Mouse (Mus musculus): Measurements from ENCODE around the gene Celf2. TPM values are rescaled to one million over a fixed set of nuclear protein-coding genes. Genes with fewer than 3 reads are reported as not detected.

The Celf2 gene
- polyA plus RNA-seq, 1 experiment = 68.7 TPM

DNA sequence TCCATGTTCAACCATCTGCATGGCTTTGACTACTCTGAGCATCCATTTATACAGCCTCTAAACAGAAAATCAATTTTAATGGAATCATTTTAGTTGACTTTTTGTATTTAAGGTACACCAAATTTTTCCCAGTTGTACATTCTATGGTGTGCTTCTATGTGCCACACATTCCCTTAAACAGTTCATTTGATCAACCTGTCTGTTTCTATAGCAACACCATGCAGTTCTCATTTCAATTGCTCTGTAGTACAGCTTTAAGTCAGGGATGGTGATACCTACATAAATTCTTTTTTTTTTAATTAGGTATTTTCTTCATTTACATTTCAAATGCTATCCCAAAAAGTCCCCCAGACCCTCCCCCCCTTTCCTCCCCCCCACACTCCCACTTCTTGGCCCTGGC lies 831.9 kb downstream of the Celf2 start:
- Histone ChIP-seq H3K4me1 (ENCODE audit: control insufficient read depth, insufficient read depth, low read length) (no peaks in the 10 kb centered on the region), H3K4me3 (replicated peaks; ENCODE audit: insufficient read depth, low read depth, low read length) (no peak overlapping the region), H3K27ac (ENCODE audit: insufficient read depth, low read length) (no peak overlapping the region), H3K27me3 (ENCODE audit: control insufficient read depth, insufficient read depth, low read length) (no peaks in the 10 kb centered on the region)
- TF ChIP-seq POLR2A (IDR thresholded peaks at IDR 0.05; ENCODE audit: borderline replicate concordance, insufficient read depth, low read length) (no peak), CTCF (IDR thresholded peaks at IDR 0.05; ENCODE audit: borderline replicate concordance, insufficient read depth, low read depth, low read length) (no peak)
- no peak for DNase-seq

DNA sequence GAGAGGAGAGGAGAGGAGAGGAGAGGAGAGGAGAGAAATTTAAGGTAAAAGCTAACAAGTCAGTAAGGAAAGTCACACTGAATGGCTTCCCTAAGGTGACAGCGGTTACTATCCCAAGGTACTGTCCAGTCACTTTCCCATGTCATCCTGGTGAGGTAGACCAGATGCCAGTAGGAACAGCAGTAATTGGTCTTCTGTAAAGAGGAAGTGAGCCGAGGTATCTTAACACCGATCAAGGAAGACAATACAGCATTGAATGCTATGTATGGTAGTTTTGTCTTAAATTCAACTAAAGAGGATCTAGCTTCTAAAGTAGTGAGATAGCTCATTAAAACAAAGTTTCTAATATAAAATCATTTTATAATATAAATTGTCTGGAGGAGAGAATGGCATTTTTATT lies 835.0 kb downstream of the Celf2 start:
- TF ChIP-seq CTCF (IDR thresholded peaks at IDR 0.05; ENCODE audit: borderline replicate concordance, insufficient read depth, low read depth, low read length) (no peak), POLR2A (IDR thresholded peaks at IDR 0.05; ENCODE audit: borderline replicate concordance, insufficient read depth, low read length) (no peak)
- no peak for DNase-seq
- H3K27ac ChIP-seq (ENCODE audit: insufficient read depth, low read length) = no peak overlapping the region
- no peaks in the 10 kb centered on the region for H3K4me1 ChIP-seq (ENCODE audit: control insufficient read depth, insufficient read depth, low read length)
- WGBS = 92% methylated on average over 3 of the region's 3 CpGs
- H3K4me3 ChIP-seq (replicated peaks; ENCODE audit: insufficient read depth, low read depth, low read length) = no peak overlapping the region
- H3K27me3 ChIP-seq (ENCODE audit: control insufficient read depth, insufficient read depth, low read length) = no peaks in the 10 kb centered on the region

DNA sequence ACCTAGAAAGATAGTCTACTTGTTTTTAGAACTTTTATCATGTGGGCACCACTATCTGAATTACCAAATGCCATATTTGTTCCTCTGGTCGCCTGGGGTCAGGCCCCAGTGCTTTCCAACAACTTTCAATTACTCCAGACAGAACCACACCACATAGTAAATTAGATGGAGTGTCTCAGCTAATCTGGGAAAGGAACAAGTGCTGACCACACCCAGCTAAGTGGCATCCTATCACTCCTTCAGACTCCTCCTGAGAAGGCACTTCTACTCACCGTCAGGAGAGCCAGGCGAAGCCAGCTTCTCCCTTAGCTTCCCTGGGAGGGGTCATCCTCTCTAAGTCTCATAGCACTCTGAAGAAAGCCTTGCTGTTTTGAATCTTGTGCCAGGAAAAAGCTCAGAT lies 835.9 kb downstream of the Celf2 start:
- TF ChIP-seq POLR2A (IDR thresholded peaks at IDR 0.05; ENCODE audit: borderline replicate concordance, insufficient read depth, low read length) = no peak
- 86% methylated on average over 3 of the region's 3 CpGs for WGBS
- H3K27me3 ChIP-seq (ENCODE audit: control insufficient read depth, insufficient read depth, low read length) = no peaks in the 10 kb centered on the region
- H3K27ac ChIP-seq (ENCODE audit: insufficient read depth, low read length) = no peak overlapping the region
- no peaks in the 10 kb centered on the region for H3K4me1 ChIP-seq (ENCODE audit: control insufficient read depth, insufficient read depth, low read length)
- DNase-seq = no peak
- no peak overlapping the region for H3K4me3 ChIP-seq (replicated peaks; ENCODE audit: insufficient read depth, low read depth, low read length)

DNA sequence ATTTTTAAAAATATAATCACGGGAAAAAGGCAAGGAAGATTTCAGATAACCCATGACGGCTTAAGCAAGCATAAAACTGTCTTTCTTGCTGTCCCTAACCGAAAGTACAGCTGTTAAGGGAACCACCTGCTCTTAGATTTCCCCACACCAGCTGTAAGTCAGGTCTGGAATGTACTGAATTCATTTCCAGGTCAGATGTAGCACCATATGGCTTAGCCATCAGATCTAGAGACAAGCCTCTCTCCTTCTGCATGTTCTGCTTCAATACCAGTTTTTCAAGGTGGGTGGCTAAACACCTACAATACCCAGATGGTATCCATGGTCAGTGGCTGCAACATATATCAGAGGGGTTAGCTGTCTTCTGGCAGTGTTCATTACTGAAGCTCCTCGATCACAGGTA lies 841.8 kb downstream of the Celf2 start:
- no peak for TF ChIP-seq CTCF (IDR thresholded peaks at IDR 0.05; ENCODE audit: borderline replicate concordance, insufficient read depth, low read depth, low read length)
- no peak for TF ChIP-seq POLR2A (IDR thresholded peaks at IDR 0.05; ENCODE audit: borderline replicate concordance, insufficient read depth, low read length)
- no peak overlapping the region for H3K27ac ChIP-seq (ENCODE audit: insufficient read depth, low read length)
- no peak overlapping the region for H3K4me3 ChIP-seq (replicated peaks; ENCODE audit: insufficient read depth, low read depth, low read length)
- WGBS = 34% methylated on average over 4 of the region's 4 CpGs
- no peaks in the 10 kb centered on the region; the same call in 1 of the 2 replicates for H3K4me1 ChIP-seq (ENCODE audit: control insufficient read depth, insufficient read depth, low read length)
- peak; percentile 22 to 50 for DNase-seq
- no peaks in the 10 kb centered on the region for H3K27me3 ChIP-seq (ENCODE audit: control insufficient read depth, insufficient read depth, low read length)

DNA sequence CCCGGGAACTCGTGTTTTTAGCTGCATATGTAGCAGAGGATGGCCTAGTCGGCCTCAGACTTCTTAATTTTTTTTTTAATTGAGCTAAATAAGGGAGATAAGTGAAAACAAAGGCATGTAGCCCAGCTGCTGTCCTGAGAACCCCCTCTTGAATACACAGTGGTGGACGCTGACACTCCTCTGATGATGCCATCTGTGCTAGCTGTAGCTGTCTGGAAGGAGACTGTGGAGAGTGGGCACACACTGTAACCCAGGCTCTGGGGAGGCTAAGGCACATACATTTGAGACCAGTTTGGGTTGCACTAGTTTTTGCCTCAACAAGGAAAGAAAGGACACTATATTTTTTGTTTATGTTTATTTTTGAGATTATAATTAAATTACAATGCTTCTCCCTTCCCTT lies 849.5 kb downstream of the Celf2 start:
- Histone ChIP-seq H3K27me3 (ENCODE audit: control insufficient read depth, insufficient read depth, low read length) (no peaks in the 10 kb centered on the region), H3K4me3 (replicated peaks; ENCODE audit: insufficient read depth, low read depth, low read length) (no peak overlapping the region), H3K4me1 (ENCODE audit: control insufficient read depth, insufficient read depth, low read length) (no peaks in the 10 kb centered on the region), H3K27ac (ENCODE audit: insufficient read depth, low read length) (no peak overlapping the region)
- TF ChIP-seq POLR2A (IDR thresholded peaks at IDR 0.05; ENCODE audit: borderline replicate concordance, insufficient read depth, low read length) (no peak), CTCF (IDR thresholded peaks at IDR 0.05; ENCODE audit: borderline replicate concordance, insufficient read depth, low read depth, low read length) (no peak)
- 51% methylated on average over 4 of the region's 4 CpGs for WGBS
- no peak for DNase-seq

DNA sequence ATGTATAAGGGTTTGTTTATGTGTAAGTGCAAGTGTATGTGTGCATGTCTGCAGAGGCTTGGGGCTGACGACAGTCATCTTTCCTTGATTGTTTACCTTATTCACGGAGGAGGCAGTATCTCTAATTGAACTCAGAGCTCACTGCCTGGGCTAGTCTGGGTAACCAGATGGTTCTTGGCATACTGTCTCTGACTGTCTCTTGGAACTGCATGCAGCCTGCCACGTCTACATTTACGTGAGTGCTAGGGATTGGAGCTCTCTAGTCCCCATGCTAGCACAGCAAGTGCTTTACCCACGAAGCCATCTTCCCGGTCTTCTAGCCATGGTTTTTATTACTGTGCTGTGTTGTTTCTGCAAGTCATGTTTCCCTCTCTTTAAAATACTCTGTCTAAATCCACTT lies 855.6 kb downstream of the Celf2 start:
- Histone ChIP-seq H3K4me1 (ENCODE audit: control insufficient read depth, insufficient read depth, low read length) (peaks cover 5% of the 10 kb centered on the region; the same call in 1 of the 2 replicates), H3K4me3 (replicated peaks; ENCODE audit: insufficient read depth, low read depth, low read length) (no peak overlapping the region), H3K27ac (ENCODE audit: insufficient read depth, low read length) (no peak overlapping the region), H3K27me3 (ENCODE audit: control insufficient read depth, insufficient read depth, low read length) (no peaks in the 10 kb centered on the region)
- no peak for TF ChIP-seq POLR2A (IDR thresholded peaks at IDR 0.05; ENCODE audit: borderline replicate concordance, insufficient read depth, low read length)
- no peak for TF ChIP-seq CTCF (IDR thresholded peaks at IDR 0.05; ENCODE audit: borderline replicate concordance, insufficient read depth, low read depth, low read length)
- DNase-seq = peak; percentile 27 to 63
- 10% methylated on average over 6 of the region's 6 CpGs for WGBS

DNA sequence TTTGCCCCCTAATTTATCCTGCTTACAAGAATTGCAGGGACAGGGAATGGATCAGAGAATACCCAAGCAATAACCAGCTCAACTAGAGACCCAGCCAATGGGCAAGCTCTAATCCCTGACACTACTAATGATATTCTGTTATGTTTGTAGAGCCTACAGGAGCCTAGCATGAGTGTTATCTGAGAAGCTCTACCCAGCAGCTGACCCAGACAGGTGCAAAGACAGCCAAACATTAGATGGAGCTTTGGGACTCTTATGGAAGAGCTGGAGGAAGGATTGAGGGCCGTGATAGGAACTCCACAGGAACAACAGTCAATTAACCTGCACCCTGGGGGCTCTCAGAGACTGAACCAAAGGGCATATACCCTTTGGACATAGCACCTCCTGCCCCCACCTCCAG lies 857.7 kb downstream of the Celf2 start:
- no peak overlapping the region for H3K27ac ChIP-seq (ENCODE audit: insufficient read depth, low read length)
- H3K4me1 ChIP-seq (ENCODE audit: control insufficient read depth, insufficient read depth, low read length) = peaks cover 5% of the 10 kb centered on the region; the same call in 1 of the 2 replicates
- no peak for DNase-seq
- no peak for TF ChIP-seq CTCF (IDR thresholded peaks at IDR 0.05; ENCODE audit: borderline replicate concordance, insufficient read depth, low read depth, low read length)
- TF ChIP-seq POLR2A (IDR thresholded peaks at IDR 0.05; ENCODE audit: borderline replicate concordance, insufficient read depth, low read length) = no peak
- H3K4me3 ChIP-seq (replicated peaks; ENCODE audit: insufficient read depth, low read depth, low read length) = no peak overlapping the region
- 50% methylated on average over 1 of the region's 1 CpGs for WGBS
- no peaks in the 10 kb centered on the region for H3K27me3 ChIP-seq (ENCODE audit: control insufficient read depth, insufficient read depth, low read length)

DNA sequence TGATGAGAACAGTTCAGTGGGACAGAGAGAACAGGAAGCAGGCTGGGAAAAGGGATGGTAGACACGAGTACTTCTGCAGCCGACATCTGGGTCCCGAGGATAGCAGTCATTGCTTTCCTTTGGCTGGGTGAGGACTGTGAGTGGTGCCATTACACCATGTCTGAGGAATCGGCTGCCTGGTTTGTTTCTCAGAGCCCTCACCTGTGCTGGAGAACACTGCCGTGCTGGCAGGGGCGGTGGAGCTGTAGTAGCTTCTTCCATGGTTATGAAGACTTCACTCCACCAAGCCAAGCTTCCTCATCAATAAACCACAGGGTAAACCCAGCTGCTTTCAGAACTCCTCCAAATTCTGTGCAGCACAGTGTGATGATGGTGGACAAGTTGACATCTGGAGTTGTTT lies 860.5 kb downstream of the Celf2 start:
- Histone ChIP-seq H3K27ac (ENCODE audit: insufficient read depth, low read length) (no peak overlapping the region), H3K27me3 (ENCODE audit: control insufficient read depth, insufficient read depth, low read length) (no peaks in the 10 kb centered on the region), H3K4me3 (replicated peaks; ENCODE audit: insufficient read depth, low read depth, low read length) (no peak overlapping the region), H3K4me1 (ENCODE audit: control insufficient read depth, insufficient read depth, low read length) (peaks cover 4% of the 10 kb centered on the region; the same call in 1 of the 2 replicates)
- DNase-seq = no peak
- TF ChIP-seq POLR2A (IDR thresholded peaks at IDR 0.05; ENCODE audit: borderline replicate concordance, insufficient read depth, low read length) (no peak), CTCF (IDR thresholded peaks at IDR 0.05; ENCODE audit: borderline replicate concordance, insufficient read depth, low read depth, low read length) (no peak)
- 83% methylated on average over 6 of the region's 6 CpGs for WGBS

All from cerebellum, adult 2 months (tissue).